Mouse (Mus musculus) intestine, postnatal 0 days (tissue): ENCODE data around the gene Gm13889. TPM values are rescaled to one million over a fixed set of nuclear protein-coding genes. Genes with fewer than 3 reads are reported as not detected.

Experiments used
- ATAC-seq: fragments of 200-750 bp; cut with Nextera tagmentation; 2 replicates; pipeline ENCODE4 v1.8.0; 2017; ENCODE audit warnings: mild to moderate bottlenecking, moderate TSS enrichment, moderate library complexity
- H3K27ac ChIP-seq: fragments of 300-500 bp; sonication (generic); 2 replicates; pipeline ENCODE4 v1.5.1; 2014; ENCODE audit warnings: mild to moderate bottlenecking, low read depth, low read length, moderate library complexity
- H3K27me3 ChIP-seq: fragments of 300-500 bp; sonication (generic); replicated peaks from 2 replicates; pipeline ENCODE4 v1.6.1; 2014; ENCODE audit warnings: low read length, mixed read lengths; ENCODE audit not compliant: control insufficient read depth, insufficient read depth
- H3K36me3 ChIP-seq: fragments of 300-500 bp; sonication (generic); 2 replicates; pipeline ENCODE4 v1.6.1; 2014; ENCODE audit warnings: mild to moderate bottlenecking, moderate library complexity; ENCODE audit not compliant: control insufficient read depth, insufficient read depth
- H3K4me1 ChIP-seq: fragments of 300-500 bp; sonication (generic); replicated peaks from 2 replicates; pipeline ENCODE4 v1.6.1; 2014; ENCODE audit warnings: antibody characterized with exemption, low read length, mixed read lengths; ENCODE audit not compliant: control insufficient read depth, insufficient read depth
- H3K4me2 ChIP-seq: fragments of 300-500 bp; sonication (generic); replicated peaks from 2 replicates; pipeline ENCODE4 v1.6.1; 2014; ENCODE audit warnings: low read depth, mild to moderate bottlenecking, moderate library complexity
- H3K4me3 ChIP-seq: fragments of 300-500 bp; sonication (generic); 2 replicates; pipeline ENCODE4 v1.5.1; 2014; ENCODE audit warnings: low read depth, low read length
- H3K9ac ChIP-seq: fragments of 300-500 bp; sonication (generic); 2 replicates; pipeline ENCODE4 v1.6.1; 2014; ENCODE audit warnings: mild to moderate bottlenecking, low read depth, low read length
- H3K9me3 ChIP-seq: fragments of 300-500 bp; sonication (generic); 2 replicates; pipeline ENCODE4 v1.6.1; 2016; ENCODE audit warnings: mixed run types; ENCODE audit not compliant: control insufficient read depth
- CTCF ChIP-seq: sonication (generic); IDR thresholded peaks from 2 replicates; pipeline ENCODE4 v1.5.1; 2016; ENCODE audit warnings: low read depth, mild to moderate bottlenecking, control low read depth, antibody characterized with exemption, moderate library complexity
- WGBS: fragments of 180-500 bp; shearing (Covaris S2); extraction: QIAGEN DNeasy Blood & Tissue Kit; methylation state at CpG from one replicate; pipeline ENCODE4 v1.1.7; 2014; 5-methylcytosine and 5-hydroxymethylcytosine counted together
- polyA plus RNA-seq: library from polyadenylated mRNA; unstranded; fragments of >200 nt; fragmentation: Nextera tagmentation; extraction: Ambion mirVana; gene quantifications from 2 replicates; pipeline ENCODE4 v1.2.1, GENCODE M21; 2015

The Gm13889 gene
- polyA plus RNA-seq, 1 experiment from 2014 or later: 33.7 TPM

DNA sequence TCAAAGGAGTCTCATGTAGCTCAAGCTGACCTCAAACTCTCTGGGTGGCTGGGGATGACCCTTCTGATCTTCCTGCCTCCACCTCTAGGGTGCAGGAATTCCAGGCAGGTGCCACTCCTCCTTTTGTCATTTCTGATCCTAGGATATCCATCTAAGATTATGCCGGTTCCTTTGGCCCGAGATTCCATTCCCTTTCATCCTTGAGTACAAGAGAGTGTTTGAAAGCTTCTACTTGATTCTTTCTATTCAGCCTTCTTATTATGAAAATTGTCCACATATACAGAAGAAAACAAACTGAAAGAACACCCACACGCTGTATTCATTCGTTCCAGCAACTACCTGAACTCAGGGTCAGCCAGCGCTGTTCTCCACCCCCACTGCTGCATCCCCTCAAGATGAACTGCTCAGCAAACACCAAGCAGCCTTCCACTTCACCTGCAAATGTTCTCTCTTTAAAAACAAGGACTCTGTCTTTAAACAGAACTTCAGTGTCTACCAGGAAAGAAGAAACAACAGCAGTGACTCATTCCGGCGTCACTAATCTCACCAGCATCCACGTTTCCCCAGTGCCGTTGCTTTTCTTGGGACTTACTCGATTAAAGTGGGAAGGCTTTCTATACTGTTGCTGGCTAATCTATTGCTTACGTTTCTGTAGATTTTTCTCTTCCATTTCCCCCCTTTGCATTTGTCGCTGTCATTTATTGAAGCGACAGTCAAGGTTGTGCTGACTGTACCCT is 29.1 kb downstream of the Gm13889 start:
- no peak for ATAC-seq
- 57% methylated on average over 13 of the region's 13 CpGs for WGBS
- no peak for TF ChIP-seq CTCF
- no peaks in the 10 kb centered on the region for H3K27me3 ChIP-seq
- H3K9ac ChIP-seq: no peak overlapping the region
- no peaks in the 10 kb centered on the region for H3K36me3 ChIP-seq
- no peaks in the 10 kb centered on the region for H3K4me1 ChIP-seq
- no peak overlapping the region for H3K4me3 ChIP-seq
- H3K9me3 ChIP-seq: no peaks in the 10 kb centered on the region
- no peak overlapping the region for H3K4me2 ChIP-seq
- H3K27ac ChIP-seq: no peak overlapping the region

DNA sequence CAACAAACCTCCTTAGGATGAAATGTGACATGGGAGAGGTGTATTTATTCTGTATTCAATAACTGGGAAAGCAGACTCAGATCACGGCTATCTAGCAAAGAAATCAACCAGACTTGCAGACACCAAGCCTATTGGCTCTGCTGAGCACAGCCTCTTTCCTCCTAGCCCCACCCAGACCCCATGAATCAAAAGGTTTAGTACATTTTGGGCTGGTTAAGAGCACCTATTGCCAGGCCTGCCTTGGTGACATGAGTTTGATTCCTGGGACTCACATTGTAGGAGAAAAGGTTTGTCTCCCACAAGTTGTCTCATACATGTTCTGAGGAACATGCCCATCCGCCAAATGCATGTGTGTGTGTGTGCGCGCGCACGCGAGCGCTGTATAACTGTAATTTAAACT is 30.9 kb downstream of the Gm13889 start:
- Histone ChIP-seq H3K27ac (no peak overlapping the region), H3K9ac (no peak overlapping the region)
- ATAC-seq: no peak

DNA sequence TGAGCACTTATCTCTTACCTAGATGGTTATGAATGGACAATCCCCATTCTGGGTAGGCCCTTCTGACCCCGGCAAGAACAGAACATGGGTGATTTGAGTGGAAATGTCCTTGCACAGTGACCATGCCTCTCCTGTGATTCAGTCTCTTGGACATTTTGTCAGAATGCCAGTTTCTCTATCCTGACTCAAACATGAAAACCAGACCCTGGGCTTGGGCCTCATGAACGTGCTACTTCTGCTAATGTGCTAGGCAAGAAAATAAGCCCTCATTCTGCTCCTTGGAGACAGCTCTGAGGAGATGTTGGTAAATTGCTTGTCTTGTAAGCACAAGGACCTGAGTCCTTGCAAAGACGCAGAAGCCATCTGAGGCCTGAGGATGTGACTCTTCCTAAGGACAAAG is 37.9 kb downstream of the Gm13889 start:
- no peaks in the 10 kb centered on the region for H3K36me3 ChIP-seq
- no peak overlapping the region for H3K4me3 ChIP-seq
- H3K27ac ChIP-seq: no peak overlapping the region
- no peak for ATAC-seq
- H3K4me1 ChIP-seq: no peaks in the 10 kb centered on the region
- no peak for TF ChIP-seq CTCF
- H3K9ac ChIP-seq: no peak overlapping the region
- WGBS: 80% methylated on average over 3 of the region's 3 CpGs
- H3K4me2 ChIP-seq: no peak overlapping the region
- no peaks in the 10 kb centered on the region for H3K27me3 ChIP-seq
- no peaks in the 10 kb centered on the region for H3K9me3 ChIP-seq

More for the DNA sequence above, 30.9 kb downstream of the Gm13889 start:
- H3K4me3 ChIP-seq: no peak overlapping the region
- no peaks in the 10 kb centered on the region for H3K36me3 ChIP-seq
- no peaks in the 10 kb centered on the region for H3K27me3 ChIP-seq
- no peak overlapping the region for H3K4me2 ChIP-seq
- WGBS: 94% methylated on average over 8 of the region's 8 CpGs
- no peak for TF ChIP-seq CTCF
- no peaks in the 10 kb centered on the region for H3K4me1 ChIP-seq
- no peaks in the 10 kb centered on the region for H3K9me3 ChIP-seq

DNA sequence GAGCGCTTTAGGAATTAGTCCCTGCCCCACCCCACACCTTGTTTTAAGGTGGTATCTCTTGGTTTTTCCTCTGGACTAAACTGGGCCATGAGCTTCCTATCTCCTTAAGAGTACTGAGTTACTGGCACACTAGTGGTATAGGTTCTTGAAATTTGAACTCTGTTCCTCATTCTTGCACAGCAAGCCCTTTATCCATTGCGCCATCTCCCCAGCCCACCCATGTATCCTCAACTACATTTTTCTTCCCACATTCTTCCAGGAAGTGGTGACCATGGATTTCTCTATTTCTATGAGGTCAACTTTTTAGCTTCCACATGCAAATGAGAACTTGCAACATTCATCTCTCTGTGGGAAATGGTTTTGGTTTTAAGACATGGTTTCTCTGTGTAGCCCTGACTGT is 43.4 kb downstream of the Gm13889 start:
- TF ChIP-seq CTCF: no peak
- no peaks in the 10 kb centered on the region for H3K9me3 ChIP-seq
- H3K36me3 ChIP-seq: no peaks in the 10 kb centered on the region
- ATAC-seq: no peak
- H3K4me3 ChIP-seq: no peak overlapping the region
- no peak overlapping the region for H3K27ac ChIP-seq
- 91% methylated on average over 2 of the region's 2 CpGs for WGBS
- H3K9ac ChIP-seq: no peak overlapping the region
- H3K27me3 ChIP-seq: no peaks in the 10 kb centered on the region
- H3K4me1 ChIP-seq: no peaks in the 10 kb centered on the region
- no peak overlapping the region for H3K4me2 ChIP-seq

DNA sequence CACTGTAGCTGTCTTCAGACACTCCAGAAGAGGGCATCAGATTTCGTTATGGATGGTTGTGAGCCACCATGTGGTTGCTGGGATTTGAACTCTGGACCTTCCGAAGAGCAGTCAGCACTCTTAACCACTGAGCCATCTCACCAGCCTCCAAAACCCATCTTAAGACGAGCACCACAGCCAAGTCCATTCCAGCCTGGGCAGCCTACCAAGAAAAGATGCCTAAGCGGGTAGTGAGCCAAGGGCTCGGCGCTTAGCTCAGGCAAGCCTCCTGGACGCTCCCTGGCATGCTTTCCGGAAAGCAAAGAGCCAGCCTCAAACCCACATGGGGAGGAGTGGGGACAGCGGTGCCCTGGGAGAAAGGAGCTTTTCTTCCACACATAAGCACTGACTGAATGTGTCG is 45.1 kb downstream of the Gm13889 start:
- no peak for TF ChIP-seq CTCF
- Histone ChIP-seq H3K9me3 (no peaks in the 10 kb centered on the region), H3K9ac (no peak overlapping the region), H3K4me1 (no peaks in the 10 kb centered on the region), H3K36me3 (no peaks in the 10 kb centered on the region), H3K27ac (no peak overlapping the region), H3K4me3 (no peak overlapping the region), H3K4me2 (no peak overlapping the region), H3K27me3 (no peaks in the 10 kb centered on the region)
- no peak for ATAC-seq
- 83% methylated on average over 10 of the region's 10 CpGs for WGBS

DNA sequence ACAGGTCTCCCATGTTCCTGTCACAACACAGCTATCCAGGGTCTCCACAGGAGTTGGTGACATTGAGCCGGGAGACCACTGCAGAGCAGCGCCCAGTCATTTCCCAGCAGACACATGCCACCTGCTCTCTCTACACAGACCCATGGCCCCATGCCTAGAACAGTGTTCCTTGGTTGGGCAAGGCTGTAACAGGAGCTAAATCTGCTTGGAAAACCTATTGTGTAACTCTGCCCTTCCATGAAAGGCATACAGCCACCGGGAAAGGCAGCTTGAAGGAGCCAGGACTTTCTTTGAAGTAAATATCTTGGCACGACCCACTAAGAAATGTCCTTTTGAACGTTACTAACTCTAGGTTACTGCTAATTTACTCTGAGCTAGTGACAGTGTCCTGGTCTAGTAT is 47.3 kb downstream of the Gm13889 start:
- 66% methylated on average over 5 of the region's 5 CpGs for WGBS
- no peaks in the 10 kb centered on the region for H3K9me3 ChIP-seq

More for the DNA sequence above, 47.3 kb downstream of the Gm13889 start:
- no peak for ATAC-seq
- no peaks in the 10 kb centered on the region for H3K4me1 ChIP-seq
- H3K36me3 ChIP-seq: no peaks in the 10 kb centered on the region
- no peak overlapping the region for H3K9ac ChIP-seq
- no peak for TF ChIP-seq CTCF
- H3K4me3 ChIP-seq: no peak overlapping the region
- no peak overlapping the region for H3K4me2 ChIP-seq
- H3K27ac ChIP-seq: no peak overlapping the region
- H3K27me3 ChIP-seq: no peaks in the 10 kb centered on the region
